Mouse (Mus musculus): ENCODE measurements at regions not wholly inside any gene's neighbourhood (a gene's known extent, or its start where the extent isn't known, plus 50 kb on each side); places are given as distances from the start of the nearest gene placed in this dataset.

DNA sequence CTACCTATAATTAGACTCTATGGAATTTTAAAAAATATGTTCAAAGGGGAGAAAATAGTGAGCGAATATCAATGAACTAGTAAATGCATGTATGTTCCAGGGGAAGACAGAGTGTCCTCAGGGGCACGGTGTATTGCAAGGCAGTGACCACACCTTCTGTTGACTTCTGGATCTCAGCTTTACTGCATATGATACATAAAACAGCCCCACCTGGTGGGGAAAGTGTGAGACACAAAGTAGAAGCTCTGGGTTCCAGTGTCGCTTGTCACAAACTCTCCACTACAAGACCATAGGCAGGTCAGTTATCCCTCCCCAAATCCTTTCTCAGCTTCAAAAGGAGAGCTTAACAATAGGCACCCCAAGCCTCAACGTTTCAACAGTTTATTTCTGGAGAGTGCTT, 168.8 kb downstream of the Gm11361 start:
- 77% methylated on average over 4 of the region's 4 CpGs for WGBS
- Histone ChIP-seq H3K9me3 (ENCODE audit: control insufficient read depth, low read length) (no peaks in the 10 kb centered on the region), H3K4me3 (ENCODE audit: low read depth, low read length) (no peak overlapping the region), H3K27ac (ENCODE audit: low read depth, low read length) (no peak overlapping the region), H3K4me1 (replicated peaks; ENCODE audit: control insufficient read depth, insufficient read depth, low read length) (peaks cover 2% of the 10 kb centered on the region; the same call in 1 of the 2 replicates), H3K27me3 (ENCODE audit: control insufficient read depth, insufficient read depth, low read length) (no peaks in the 10 kb centered on the region), H3K36me3 (ENCODE audit: control insufficient read depth, insufficient read depth, low read length) (no peaks in the 10 kb centered on the region), H3K9ac (ENCODE audit: low read length) (no peak overlapping the region), H3K4me2 (ENCODE audit: low read depth, low read length, severe bottlenecking) (no peak overlapping the region)
- no peak for DNase-seq (ENCODE audit: low spot score)
- no peak for ATAC-seq (replicated peaks; ENCODE audit: low FRiP score)

DNA sequence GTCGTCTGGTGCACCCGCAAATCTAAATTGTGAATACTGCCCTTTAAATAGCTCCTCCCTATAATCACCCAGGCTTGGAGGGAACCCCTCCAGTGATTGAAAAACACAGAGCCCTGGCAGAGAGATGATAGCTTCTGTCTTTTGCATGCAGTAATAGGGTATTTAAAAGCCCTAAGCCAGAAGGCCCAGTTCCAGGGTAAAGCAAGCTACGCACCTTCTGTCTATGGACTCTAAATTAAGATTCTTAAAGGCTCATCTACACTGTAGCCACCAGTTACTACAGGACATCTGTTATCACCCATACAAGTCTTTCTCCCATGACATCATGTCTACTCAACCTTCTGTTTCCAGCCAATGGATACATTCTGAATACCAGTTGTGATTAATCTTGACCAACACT, 167.8 kb downstream of the Gm11361 start:
- H3K36me3 ChIP-seq (ENCODE audit: control insufficient read depth, insufficient read depth, low read length): no peaks in the 10 kb centered on the region
- no peak overlapping the region for H3K27ac ChIP-seq (ENCODE audit: low read depth, low read length)
- peaks cover 2% of the 10 kb centered on the region; the same call in 1 of the 2 replicates for H3K4me1 ChIP-seq (replicated peaks; ENCODE audit: control insufficient read depth, insufficient read depth, low read length)
- WGBS: 74% methylated on average over 3 of the region's 3 CpGs
- H3K27me3 ChIP-seq (ENCODE audit: control insufficient read depth, insufficient read depth, low read length): no peaks in the 10 kb centered on the region
- ATAC-seq (replicated peaks; ENCODE audit: low FRiP score): no peak
- H3K4me3 ChIP-seq (ENCODE audit: low read depth, low read length): no peak overlapping the region
- H3K9ac ChIP-seq (ENCODE audit: low read length): 0 out of 2 replicates have a peak overlapping the region, but pooled peaks have one; percentile 5
- DNase-seq (ENCODE audit: low spot score): no peak
- no peaks in the 10 kb centered on the region for H3K9me3 ChIP-seq (ENCODE audit: control insufficient read depth, low read length)
- no peak overlapping the region for H3K4me2 ChIP-seq (ENCODE audit: low read depth, low read length, severe bottlenecking)

DNA sequence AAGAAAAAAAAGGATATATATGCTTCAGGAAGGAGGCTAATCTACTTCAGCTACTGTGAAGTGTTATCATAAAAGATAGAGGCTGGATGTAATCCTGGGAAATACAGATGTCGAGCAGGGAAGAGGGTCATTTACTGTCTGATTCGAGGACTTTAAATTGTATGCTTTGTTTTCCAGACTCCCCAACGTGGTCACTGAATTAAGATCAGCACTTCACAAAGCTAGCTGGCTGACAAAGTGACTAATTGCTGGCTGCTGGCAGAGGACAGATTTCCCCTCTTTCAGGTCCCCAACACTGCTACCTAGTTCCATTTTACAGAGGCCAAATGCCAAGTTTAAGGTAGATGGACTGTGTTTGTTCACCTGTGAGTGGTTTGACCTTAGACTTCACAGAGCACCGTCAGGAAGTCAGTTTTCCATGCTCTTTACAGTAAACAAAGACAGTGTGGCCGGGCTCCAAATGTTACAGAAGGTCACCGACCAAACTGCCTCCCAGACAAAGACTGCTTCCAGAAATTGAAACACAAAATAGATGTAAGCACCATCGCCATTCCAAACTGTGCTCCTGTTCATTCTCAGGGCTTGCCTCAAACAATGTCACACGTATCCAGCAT, 167.2 kb downstream of the Gm11361 start:
- 0 out of 2 replicates have a peak overlapping the region, but pooled peaks have one; percentile 5 for H3K9ac ChIP-seq (ENCODE audit: low read length)
- ATAC-seq (replicated peaks; ENCODE audit: low FRiP score): no peak
- no peaks in the 10 kb centered on the region for H3K9me3 ChIP-seq (ENCODE audit: control insufficient read depth, low read length)
- DNase-seq (ENCODE audit: low spot score): no peak
- no peaks in the 10 kb centered on the region for H3K27me3 ChIP-seq (ENCODE audit: control insufficient read depth, insufficient read depth, low read length)
- H3K4me3 ChIP-seq (ENCODE audit: low read depth, low read length): no peak overlapping the region
- H3K36me3 ChIP-seq (ENCODE audit: control insufficient read depth, insufficient read depth, low read length): no peaks in the 10 kb centered on the region
- H3K4me1 ChIP-seq (replicated peaks; ENCODE audit: control insufficient read depth, insufficient read depth, low read length): peaks cover 2% of the 10 kb centered on the region; the same call in 1 of the 2 replicates
- WGBS: 43% methylated on average over 8 of the region's 8 CpGs
- H3K4me2 ChIP-seq (ENCODE audit: low read depth, low read length, severe bottlenecking): no peak overlapping the region
- no peak overlapping the region for H3K27ac ChIP-seq (ENCODE audit: low read depth, low read length)

DNA sequence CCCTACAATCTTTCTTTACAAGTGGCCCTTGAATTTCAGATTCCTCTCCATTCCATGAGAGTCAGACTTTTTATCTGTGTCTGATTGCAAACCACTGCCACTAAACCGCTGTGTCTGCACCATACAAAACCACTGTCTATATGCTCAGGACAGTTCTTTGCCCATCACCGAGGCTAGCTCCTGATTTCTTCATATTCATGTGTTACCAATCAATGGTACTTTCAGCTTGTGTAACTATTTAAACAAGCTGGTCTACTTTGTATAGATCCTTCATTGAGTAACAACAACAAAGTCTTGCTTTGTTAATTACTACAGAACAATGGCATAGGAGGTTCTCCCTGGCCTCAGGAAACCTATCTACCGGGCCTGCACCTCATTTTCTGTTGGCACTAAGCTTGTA, 164.0 kb downstream of the Gm11361 start:
- no peak overlapping the region for H3K4me2 ChIP-seq (ENCODE audit: low read depth, low read length, severe bottlenecking)
- ATAC-seq (replicated peaks; ENCODE audit: low FRiP score): no peak
- WGBS: 74% methylated on average over 3 of the region's 3 CpGs
- no peaks in the 10 kb centered on the region for H3K9me3 ChIP-seq (ENCODE audit: control insufficient read depth, low read length)
- H3K36me3 ChIP-seq (ENCODE audit: control insufficient read depth, insufficient read depth, low read length): no peaks in the 10 kb centered on the region
- no peak for DNase-seq (ENCODE audit: low spot score)
- H3K27me3 ChIP-seq (ENCODE audit: control insufficient read depth, insufficient read depth, low read length): no peaks in the 10 kb centered on the region
- no peak overlapping the region for H3K9ac ChIP-seq (ENCODE audit: low read length)
- H3K4me3 ChIP-seq (ENCODE audit: low read depth, low read length): no peak overlapping the region
- H3K4me1 ChIP-seq (replicated peaks; ENCODE audit: control insufficient read depth, insufficient read depth, low read length): peaks cover 25% of the 10 kb centered on the region
- H3K27ac ChIP-seq (ENCODE audit: low read depth, low read length): no peak overlapping the region

DNA sequence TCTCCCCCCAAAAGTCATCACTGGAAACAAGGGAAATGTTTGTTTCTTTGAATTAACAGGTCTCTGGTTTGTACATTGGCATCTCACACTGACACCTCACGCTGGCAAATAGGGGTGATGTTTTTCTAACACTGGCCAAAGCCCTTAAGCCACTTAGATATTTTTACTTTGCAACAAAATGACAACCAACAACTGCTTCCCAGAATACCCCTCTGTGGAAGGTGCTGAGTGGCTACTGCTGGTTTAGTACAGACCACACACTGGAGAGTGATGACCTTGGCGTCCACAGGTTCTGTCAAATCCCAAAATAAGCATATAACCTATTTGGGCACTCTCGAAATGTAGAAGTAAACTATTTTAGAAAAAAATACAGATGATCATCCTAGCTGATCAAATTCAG, 163.3 kb downstream of the Gm11361 start:
- no peaks in the 10 kb centered on the region for H3K36me3 ChIP-seq (ENCODE audit: control insufficient read depth, insufficient read depth, low read length)
- no peak overlapping the region for H3K27ac ChIP-seq (ENCODE audit: low read depth, low read length)
- WGBS: 89% methylated on average over 3 of the region's 3 CpGs
- no peaks in the 10 kb centered on the region for H3K27me3 ChIP-seq (ENCODE audit: control insufficient read depth, insufficient read depth, low read length)
- H3K4me2 ChIP-seq (ENCODE audit: low read depth, low read length, severe bottlenecking): no peak overlapping the region
- no peaks in the 10 kb centered on the region for H3K9me3 ChIP-seq (ENCODE audit: control insufficient read depth, low read length)
- H3K9ac ChIP-seq (ENCODE audit: low read length): no peak overlapping the region
- DNase-seq (ENCODE audit: low spot score) (no peak), ATAC-seq (replicated peaks; ENCODE audit: low FRiP score) (no peak)
- H3K4me3 ChIP-seq (ENCODE audit: low read depth, low read length): no peak overlapping the region
- peaks cover 28% of the 10 kb centered on the region for H3K4me1 ChIP-seq (replicated peaks; ENCODE audit: control insufficient read depth, insufficient read depth, low read length)

DNA sequence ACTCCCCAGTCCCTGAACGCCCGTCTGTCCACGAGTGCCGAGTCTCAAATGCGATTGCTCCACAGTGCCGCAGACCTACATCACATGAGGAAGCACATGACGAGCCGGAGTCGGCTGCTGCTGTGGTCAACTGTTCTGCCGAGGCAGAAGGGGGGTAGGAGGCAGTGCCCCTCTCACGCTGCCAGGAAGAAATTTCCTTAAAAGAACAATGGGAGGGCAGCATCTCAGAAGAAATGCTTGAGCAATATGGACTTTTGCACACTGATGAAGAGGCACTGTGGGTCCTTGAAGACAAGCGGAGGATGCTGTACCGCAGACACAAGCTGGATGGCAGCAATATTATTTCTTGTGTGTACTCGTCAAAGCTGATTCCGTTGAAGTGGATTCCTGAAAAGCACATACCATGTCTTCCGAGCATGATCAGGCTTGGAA, 162.6 kb downstream of the Gm11361 start:
- Histone ChIP-seq H3K9ac (ENCODE audit: low read length) (no peak overlapping the region), H3K9me3 (ENCODE audit: control insufficient read depth, low read length) (no peaks in the 10 kb centered on the region), H3K4me3 (ENCODE audit: low read depth, low read length) (no peak overlapping the region), H3K27me3 (ENCODE audit: control insufficient read depth, insufficient read depth, low read length) (no peaks in the 10 kb centered on the region), H3K36me3 (ENCODE audit: control insufficient read depth, insufficient read depth, low read length) (no peaks in the 10 kb centered on the region), H3K27ac (ENCODE audit: low read depth, low read length) (no peak overlapping the region), H3K4me2 (ENCODE audit: low read depth, low read length, severe bottlenecking) (no peak overlapping the region), H3K4me1 (replicated peaks; ENCODE audit: control insufficient read depth, insufficient read depth, low read length) (peaks cover 28% of the 10 kb centered on the region)
- DNase-seq (ENCODE audit: low spot score) (no peak), ATAC-seq (replicated peaks; ENCODE audit: low FRiP score) (no peak)
- WGBS: 74% methylated on average over 16 of the region's 16 CpGs

DNA sequence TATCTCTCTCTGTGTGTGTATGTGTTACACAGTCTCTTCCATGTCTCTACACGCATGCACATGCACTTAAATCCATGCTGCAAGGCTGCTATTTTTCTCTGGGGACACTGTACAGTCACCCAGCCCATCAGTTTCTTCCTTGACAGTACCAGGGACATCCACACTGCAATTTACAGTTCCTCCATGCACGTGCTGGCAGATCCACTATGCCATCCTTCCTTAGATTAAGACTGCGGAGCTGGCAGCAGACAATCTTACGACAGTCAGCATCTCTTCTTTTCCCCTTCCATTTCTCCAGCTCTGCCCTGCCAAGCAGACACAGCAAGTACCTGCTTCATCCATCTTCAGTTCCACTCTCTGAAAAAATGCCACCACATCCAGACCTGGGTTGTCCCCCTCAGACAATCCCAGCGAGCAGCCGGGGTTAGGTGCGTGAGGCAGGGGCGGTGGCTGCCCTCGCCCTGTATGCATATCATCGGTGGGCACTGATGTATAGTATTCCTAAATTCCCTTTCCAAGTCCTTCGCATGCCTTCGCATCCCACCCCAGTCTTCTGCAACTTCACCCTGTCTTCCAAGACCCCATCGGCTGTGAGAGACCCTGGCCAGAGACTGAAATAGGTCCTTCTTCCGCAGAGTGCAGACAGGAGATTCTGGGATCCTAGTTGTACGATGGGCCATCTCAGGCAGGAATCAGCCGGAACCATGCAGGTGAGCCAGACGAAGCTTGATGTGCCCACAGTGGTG, 161.8 kb downstream of the Gm11361 start:
- Histone ChIP-seq H3K4me1 (replicated peaks; ENCODE audit: control insufficient read depth, insufficient read depth, low read length) (peaks cover 26% of the 10 kb centered on the region), H3K4me3 (ENCODE audit: low read depth, low read length) (no peak overlapping the region)
- 93% methylated on average over 17 of the region's 17 CpGs for WGBS

DNA sequence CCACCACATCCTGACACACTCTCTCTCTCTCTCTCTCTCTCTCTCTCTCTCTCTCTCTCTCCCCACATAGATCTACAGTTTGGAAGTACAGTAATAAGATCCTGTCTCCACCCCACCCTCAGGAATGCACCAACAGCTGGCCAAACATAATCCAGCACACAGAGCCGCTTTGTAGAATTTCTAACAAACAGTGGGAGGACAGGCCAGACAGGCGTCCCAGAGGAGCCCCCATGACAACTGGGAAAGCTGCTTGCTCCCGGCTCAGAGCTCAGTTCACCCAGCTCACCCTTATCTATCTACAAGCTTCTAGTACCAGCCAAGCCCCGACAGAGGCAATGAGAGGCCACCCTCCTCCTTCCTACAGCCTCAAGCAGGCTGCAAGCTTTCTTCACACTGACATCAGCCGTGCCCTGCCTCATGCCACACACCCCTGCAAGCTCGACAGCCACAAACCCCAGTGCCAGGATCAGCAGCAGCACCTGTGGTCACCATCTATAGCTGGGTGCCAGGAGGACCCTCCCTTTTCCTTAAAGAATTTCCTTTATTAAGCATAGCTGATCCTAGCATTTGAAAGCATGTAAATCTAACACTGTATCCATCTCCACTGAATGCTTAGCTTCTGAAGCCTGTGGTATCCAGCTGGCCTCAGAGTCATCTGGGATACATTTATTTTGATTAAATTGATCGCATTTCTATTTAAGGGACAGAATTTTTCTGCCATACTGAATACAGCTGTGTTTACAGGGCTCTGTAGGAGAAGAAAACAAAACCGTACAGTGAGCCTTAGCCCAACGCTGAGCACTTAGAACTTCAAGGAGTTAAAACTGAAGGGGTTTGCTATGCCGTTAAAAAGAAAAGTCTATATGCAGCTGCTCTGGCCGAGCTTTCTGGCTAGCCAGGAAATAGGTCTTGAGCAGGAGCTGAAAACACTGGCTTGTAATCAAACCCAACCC, 160.9 kb downstream of the Gm11361 start:
- no peaks in the 10 kb centered on the region for H3K36me3 ChIP-seq (ENCODE audit: control insufficient read depth, insufficient read depth, low read length)
- peaks cover 26% of the 10 kb centered on the region for H3K4me1 ChIP-seq (replicated peaks; ENCODE audit: control insufficient read depth, insufficient read depth, low read length)
- ATAC-seq (replicated peaks; ENCODE audit: low FRiP score) (peak; percentile 34), DNase-seq (ENCODE audit: low spot score) (peak; percentile 71)
- WGBS: 23% methylated on average over 11 of the region's 11 CpGs
- peak overlapping the region; percentile 88 for H3K27ac ChIP-seq (ENCODE audit: low read depth, low read length)
- H3K9ac ChIP-seq (ENCODE audit: low read length): peak overlapping the region; percentile 52
- H3K9me3 ChIP-seq (ENCODE audit: control insufficient read depth, low read length): no peaks in the 10 kb centered on the region
- H3K27me3 ChIP-seq (ENCODE audit: control insufficient read depth, insufficient read depth, low read length): no peaks in the 10 kb centered on the region
- H3K4me3 ChIP-seq (ENCODE audit: low read depth, low read length): no peak overlapping the region
- H3K4me2 ChIP-seq (ENCODE audit: low read depth, low read length, severe bottlenecking): peak overlapping the region; percentile 45; the same call in 1 of the 2 replicates

More for the DNA sequence above, 161.8 kb downstream of the Gm11361 start:
- H3K9ac ChIP-seq (ENCODE audit: low read length): peak overlapping the region; percentile 13; the same call in 1 of the 2 replicates
- H3K4me2 ChIP-seq (ENCODE audit: low read depth, low read length, severe bottlenecking): no peak overlapping the region
- ATAC-seq (replicated peaks; ENCODE audit: low FRiP score): no peak
- H3K27me3 ChIP-seq (ENCODE audit: control insufficient read depth, insufficient read depth, low read length): no peaks in the 10 kb centered on the region
- DNase-seq (ENCODE audit: low spot score): no peak
- no peaks in the 10 kb centered on the region for H3K36me3 ChIP-seq (ENCODE audit: control insufficient read depth, insufficient read depth, low read length)
- H3K27ac ChIP-seq (ENCODE audit: low read depth, low read length): peak overlapping the region; percentile 31; the same call in 1 of the 2 replicates
- H3K9me3 ChIP-seq (ENCODE audit: control insufficient read depth, low read length): no peaks in the 10 kb centered on the region

Measured in forebrain, embryonic 11.5 days (tissue).